Mouse (Mus musculus) testis, adult 2 months (tissue): Measurements from ENCODE around the gene Ctnnd2.

Source experiments
- CTCF ChIP-seq: fragments of 200-500 bp; IDR thresholded peaks from 2 replicates; pipeline ENCODE4 v1.5.1; 2012; ENCODE audit warnings: low read depth, mild to moderate bottlenecking, inconsistent platforms, low read length, moderate library complexity; ENCODE audit not compliant: control insufficient read depth, insufficient read depth, insufficient replicate concordance
- POLR2A ChIP-seq: fragments of 200-500 bp; IDR thresholded peaks from 2 replicates; pipeline ENCODE4 v1.6.1; 2012; ENCODE audit warnings: low read depth, mild to moderate bottlenecking, inconsistent platforms, low read length, moderate library complexity; ENCODE audit not compliant: control insufficient read depth

DNA sequence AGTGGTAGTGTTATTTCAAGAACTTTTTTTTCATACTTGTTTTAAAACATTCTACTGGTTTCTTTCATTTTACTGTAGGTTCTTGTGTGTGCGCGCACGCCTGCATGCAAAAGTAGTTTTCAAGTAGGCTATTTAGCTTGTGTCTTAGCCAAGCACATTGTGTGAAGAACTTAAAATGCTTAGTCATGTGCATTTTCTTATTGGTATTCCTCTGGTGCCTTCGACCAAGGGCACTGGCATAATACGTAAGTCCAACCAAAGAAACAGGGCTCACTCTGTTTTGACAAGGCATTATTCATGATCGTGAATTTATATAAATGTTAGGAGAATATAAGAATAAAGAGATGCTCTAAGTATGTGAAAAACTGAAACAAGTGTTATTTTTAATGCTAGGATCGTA is 278.4 kb downstream of the Ctnnd2 start:
- TF ChIP-seq CTCF (no peak), POLR2A (no peak)
